Mouse (Mus musculus) gonadal fat pad, adult 2 months (tissue): ENCODE measurements around the gene Slx4ip. TPM values are rescaled to one million over a fixed set of nuclear protein-coding genes. Genes with fewer than 3 reads are reported as not detected.
A peak's percentile ranks its signal among the peaks of the same experiment; 100 is the strongest.
"Not testable (repeated sequence)": the region's sequence is repeated elsewhere in the genome, so short reads cannot be mapped to it uniquely, and the experiment has no call there.

ENCODE experiments used
- DNase-seq: peaks from one replicate; pipeline ENCODE4 v3.0.0-alpha.2; 2012; ENCODE audit warnings: low read depth
- polyA plus RNA-seq: library from polyadenylated mRNA; depleted of rRNA; stranded (reverse); fragments of >200 nt; gene quantifications from 2 replicates; pipeline ENCODE4 v1.2.3, GENCODE M21; 2012; rRNA removed

Gene Slx4ip
- polyA plus RNA-seq, result 1.6 and 1.7 TPM in 2 replicates

DNA sequence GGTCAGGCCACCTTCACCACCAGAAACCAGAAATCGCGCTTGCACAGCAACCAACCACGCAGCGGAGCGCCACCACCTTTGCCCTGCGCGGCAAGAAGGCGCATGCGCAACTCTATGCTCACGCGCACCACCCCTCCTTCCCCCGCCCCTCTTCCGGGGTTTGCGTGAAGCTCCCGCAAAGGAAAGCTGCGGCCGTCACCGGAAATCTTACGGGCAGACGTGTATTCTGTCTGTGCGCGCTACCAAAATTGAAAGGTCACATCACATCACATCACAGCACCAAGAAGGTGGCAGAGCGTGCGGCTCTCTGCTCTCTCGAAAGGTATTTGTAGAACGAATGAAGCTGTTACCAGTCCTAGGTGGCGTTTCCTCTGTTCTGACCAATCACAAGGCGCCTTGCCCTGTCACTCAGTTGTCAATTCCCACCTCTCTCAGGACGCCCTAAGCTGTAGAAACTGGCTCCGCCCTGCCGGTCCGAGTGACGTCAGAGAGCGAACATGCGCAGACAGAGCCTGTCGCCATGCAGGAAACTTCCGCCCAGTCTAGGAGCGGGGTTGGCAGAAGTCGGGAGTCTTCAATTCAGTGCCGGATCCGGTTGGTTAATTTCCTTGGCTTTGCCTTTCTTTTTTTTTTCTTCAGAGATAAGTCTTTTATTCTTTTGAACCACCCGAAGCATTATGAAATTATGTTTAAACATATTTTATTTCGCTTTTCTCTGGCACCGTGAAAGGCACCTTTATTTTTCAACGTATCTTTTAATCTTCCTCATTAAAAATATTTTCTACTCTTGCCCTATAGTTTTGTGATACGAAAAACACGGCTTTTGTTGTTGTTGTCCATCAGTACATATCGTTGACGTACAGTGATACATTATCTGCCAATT is at the start of gene Slx4ip, which contains the start of the genes AL731706.1 and Mkks:
Slx4ip (plus strand) TSS at position 151 of the 883 bp plus-strand sequence.
AL731706.1 (minus strand) TSS at position 322 of the 883 bp plus-strand sequence.
Mkks (minus strand) TSS at position 322 of the 883 bp plus-strand sequence.
- DNase-seq, result peak; percentile 96

DNA sequence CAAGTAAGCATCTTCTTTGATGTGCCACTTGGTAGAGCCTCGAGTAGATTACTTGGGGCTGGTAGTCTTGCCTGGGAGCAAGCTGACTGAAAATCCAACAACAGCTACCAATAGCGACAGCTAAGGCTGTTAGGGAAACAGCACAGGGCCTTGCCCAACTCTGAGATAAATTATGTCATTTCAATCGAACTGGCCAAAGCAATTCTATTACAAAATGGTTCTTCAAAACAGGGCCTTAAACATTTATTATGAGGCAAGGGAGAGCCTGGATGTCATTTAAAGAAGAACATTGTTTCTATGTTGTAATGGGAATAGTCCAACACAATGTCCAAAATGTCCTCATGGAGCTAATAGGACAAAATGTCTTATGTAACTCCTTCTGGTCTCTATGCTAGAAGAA is 40.7 kb upstream of the Slx4ip start:
- DNase-seq, result no peak

DNA sequence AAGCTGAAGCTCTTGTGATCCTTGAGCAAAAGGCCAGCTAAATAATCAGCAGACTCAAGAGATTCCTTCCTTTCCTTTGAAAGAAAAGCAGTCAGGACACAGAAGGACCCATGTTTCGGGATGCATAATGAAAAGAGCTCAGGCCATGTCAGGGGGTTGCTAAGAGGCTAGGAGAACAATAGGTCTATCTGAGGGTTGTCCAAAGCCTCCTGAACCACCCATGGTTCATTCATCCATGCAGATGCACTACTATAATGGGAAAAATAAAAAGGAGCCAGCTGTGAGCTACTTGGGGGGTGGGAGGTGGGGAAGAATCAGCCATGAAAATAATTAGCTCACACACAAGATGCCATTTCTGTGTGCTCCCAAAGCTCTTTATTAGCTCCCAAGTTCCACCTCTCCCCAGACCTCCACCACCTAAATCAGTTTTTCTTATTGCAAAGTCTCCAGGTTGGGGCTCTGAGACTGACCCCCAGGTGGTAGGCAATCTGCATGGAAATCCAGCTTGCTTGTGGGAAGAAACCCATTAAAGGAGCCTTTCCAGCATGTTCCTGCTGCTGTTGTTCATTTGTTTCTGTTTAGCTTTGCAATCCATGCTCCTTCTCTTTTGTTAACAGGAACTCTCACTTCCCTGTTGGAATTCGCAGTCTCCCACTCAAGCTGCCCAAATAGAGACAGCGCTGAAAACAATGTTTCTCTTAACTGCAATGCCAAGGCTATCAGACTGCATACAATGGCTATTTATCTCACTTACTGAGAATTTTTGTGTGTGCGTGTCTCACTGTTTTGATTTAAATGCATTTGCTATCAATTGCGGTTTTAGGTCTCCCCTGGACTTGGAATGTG is 36.3 kb upstream of the Slx4ip start:
- DNase-seq, result no peak

DNA sequence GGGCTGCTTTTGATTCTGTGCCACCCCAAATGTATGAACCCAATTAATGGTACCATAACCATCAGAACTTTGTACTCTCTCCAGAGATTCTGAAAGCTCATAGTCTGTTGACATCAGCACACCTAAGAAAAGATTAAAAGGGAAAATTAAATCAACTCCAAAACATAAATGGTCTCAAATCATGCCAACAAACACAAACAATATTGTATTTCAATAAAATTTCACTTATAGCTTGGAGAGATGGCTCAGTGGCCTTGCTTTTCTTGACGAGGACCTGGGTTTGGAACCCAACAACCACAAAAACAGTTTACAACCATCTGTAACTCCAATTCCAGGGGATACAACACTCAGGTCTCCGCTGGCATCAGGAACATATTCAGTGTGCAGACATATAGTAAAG is 5.4 kb upstream of the Slx4ip start, which contains the start of gene AL731706.2:
AL731706.2 (minus strand) TSS at position 101 of the 400 bp plus-strand sequence.
- no peak for DNase-seq

DNA sequence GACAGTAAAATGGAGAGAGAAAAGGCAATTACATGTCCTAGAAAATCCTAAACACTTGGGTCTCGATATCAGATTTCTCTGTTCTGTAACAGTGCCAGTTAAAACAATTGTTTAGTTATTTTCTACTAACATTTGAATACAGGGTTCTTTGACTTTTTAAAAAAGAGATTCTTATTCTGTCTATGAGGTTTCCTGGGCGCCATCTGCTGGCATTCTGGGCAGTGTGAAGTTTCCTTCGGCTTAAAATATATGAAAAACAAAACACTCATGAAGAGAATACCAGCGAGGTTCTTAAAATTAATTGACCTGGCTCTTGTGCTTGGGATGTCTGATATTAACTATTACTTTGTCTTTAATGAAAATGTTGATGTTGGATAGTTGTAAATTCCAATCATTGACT is 4.2 kb upstream of the Slx4ip start:
- DNase-seq, result no peak

DNA sequence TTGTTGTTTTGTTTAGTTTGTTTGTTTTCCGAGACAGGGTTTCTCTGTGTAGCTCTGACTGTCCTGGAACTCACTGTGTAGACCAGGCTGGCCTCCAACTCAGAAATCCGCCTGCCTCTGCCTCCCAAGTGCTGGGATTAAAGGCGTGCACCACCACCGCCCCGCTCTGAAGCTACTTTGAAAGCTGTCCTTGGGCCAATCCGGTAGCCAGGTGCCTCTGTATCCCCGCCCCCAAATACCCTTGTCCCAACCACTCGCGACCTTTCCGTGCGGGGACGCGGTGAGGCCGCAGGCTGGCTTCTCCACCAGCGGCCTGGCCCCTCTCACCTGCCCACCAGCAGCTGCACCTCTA is 326 bp upstream of the Slx4ip start:
- DNase-seq, result not testable (repeated sequence)

DNA sequence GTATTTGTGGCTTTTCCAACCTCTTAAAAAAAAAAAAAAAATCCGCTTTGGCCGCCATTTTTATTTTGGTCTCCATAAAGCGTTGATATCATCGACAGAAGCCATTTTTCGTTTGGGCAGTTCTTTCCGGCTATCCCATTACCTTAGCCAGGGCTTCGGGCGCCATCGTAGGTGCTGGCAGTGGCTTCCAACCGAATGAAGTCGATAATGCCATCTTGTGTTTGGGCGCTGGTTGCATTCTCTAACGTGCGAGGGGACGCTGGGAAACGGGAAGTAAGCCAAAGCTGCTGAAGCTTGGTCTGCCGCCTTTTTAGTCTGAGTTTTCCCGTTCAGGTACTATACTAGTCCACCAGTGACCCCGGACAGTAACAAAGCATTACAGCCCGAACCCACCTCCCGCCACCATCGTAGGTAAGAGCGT is 943 bp downstream of the Slx4ip start:
- peak; percentile 85 for DNase-seq

DNA sequence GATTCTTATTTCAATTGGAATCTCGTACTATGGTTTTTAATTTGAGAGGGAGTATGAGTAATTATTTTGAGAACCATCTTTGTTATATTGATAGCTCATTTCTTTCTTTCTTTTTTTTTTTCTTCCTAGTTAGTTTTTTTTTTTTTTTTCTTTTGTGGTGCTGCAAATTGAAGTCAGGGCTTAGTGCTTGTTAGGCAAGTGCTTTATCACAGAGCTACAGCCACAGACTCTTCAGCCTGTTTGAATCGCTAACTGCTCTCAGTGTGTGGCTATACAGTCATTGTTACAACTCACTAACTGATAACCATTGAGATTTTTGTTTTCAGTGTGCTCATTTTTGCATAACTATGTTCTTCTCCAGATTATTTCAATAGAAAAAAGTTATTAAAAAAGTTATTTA is 3.5 kb downstream of the Slx4ip start:
- DNase-seq, result no peak

DNA sequence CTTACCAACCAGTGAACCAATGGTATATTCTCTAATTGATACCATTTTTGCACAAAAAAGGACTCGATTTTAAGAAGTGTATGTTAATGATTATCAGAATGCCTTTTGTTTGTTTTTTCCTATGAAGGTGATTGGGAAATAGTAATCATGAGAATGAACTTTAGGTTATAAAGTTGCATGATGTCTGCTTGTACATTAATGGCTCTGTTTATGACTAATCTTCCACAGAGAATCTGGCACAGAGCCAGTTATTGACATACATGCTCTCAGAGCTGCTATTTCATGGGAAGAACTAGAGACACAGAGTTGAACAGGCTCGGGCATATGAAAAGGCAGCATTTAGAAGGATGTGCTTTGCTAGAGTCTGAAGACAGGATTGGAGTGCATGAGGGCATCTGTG is 5.1 kb downstream of the Slx4ip start:
- DNase-seq, result no peak

DNA sequence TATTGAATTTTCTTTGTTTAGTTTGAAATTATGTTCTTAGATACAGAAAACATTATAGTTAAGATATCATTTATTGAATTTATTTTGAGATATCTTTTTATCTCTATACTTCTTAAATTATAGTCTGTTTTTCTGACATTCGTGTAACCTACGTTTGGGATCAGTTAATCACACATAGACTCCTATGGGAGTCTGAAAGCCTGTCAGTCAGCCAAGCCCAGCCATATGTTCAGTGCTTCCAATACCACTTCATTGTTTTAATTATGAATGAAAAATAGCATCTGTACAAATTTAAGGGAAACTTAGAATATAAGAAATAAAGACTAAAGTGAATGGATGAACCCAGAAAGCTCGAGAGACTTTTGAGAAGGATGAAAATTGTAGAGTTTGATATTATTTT is 17.6 kb downstream of the Slx4ip start:
- DNase-seq, result no peak

DNA sequence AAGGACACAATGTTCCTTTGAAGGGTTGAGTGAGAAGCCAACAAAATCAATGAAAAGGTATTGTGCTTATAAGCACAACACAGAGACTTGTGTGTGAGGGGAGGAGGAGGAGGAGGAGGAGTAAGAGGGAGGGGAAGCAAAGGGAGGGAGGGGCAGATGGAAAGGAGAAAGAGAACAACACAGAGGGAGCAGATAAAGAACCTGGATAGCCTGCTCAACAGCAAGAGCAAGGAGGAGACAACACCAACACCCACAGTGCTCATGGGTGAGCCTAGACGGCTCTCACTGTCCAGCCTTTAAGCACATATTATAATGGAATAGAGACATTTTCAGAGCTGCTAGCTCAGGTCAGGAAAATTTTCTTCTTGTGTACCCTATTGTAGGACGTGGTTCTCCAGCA is 18.3 kb downstream of the Slx4ip start:
- no peak for DNase-seq

DNA sequence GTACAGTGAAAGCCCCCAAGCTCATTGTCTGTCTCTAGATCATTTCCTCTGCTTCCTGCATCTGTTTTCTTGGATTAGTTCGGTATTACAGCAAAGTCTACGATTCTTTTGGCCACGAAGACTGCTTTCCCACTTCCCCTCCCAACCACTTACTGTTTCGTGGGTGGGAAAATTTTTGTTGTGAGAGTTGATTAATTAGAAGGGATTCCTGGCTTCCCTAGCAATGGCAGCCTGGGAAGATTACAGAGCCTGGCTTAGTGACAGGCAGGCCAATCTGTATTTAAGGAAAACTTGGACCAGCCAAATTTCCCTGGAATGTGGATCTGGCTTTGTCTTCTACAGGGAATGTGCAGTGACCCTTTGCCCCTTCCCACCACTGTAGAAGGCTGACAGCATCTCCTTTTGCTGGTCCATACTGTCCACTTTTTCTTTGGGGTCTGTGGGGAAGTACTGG is 21.0 kb downstream of the Slx4ip start:
- no peak for DNase-seq

DNA sequence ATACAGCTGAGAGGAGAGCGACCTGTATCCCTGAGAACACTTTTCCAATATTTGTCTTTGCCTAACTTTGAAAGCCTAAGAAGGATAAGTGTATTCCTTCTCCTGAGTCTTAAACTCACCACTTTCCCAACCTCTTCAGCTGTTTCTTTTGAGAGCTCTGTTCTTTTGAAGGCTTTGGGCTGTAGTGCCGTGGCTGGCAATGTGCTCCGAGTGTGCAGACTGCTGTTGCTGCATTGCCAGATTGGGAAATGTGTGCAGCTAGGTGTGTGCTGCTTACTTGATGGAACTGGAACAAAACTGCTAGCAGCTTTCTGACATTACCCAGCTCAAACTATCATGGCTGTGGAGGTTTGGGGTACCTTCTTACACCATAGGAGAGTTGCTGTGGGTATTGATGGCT is 22.0 kb downstream of the Slx4ip start:
- no peak for DNase-seq

DNA sequence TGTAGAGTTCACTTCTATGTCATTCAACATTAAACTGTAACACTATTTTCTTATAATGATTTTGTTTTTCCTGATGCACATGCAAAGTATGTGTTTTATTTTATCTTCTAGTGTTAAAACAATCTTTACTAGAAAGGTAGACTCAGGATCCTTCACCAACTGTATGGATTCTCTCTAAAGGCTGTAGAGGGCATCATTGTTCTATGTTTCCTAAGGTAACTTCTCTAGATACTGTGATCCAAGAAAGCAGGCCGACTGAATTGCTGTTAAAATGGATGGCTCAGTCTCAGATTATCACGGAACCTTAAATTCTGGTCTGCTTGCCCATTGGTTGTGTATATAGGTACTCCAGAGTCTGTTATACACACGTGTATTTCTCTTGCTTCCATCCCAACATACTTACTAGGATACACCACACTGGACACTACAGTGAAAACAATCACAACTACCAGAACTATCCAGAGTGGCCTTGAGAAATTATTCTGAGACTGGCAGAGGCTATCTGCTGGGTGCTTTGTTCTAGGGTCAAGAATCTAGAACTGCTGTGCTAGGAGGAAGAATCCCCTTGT is 23.4 kb downstream of the Slx4ip start:
- no peak for DNase-seq

DNA sequence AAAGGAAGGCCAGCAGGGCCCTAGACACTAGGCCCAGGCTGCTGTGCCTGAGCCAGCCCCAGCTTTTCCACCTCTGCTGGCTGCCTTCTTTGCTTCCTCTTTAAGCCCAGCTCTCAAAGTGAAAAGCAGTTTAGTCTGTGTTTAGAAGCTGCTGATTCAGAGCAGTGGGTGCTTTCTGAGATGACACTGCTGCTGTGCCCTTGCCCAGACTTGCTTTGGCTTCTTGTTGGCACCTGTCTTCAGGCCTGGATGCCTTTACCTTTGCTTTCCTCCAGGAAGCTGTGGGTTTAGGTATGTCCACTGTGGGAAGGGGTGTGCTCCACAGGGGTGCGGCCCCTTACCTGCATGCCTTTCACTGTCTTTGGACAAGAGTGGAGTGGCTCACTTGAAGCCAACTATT is 28.4 kb downstream of the Slx4ip start:
- DNase-seq, result no peak

DNA sequence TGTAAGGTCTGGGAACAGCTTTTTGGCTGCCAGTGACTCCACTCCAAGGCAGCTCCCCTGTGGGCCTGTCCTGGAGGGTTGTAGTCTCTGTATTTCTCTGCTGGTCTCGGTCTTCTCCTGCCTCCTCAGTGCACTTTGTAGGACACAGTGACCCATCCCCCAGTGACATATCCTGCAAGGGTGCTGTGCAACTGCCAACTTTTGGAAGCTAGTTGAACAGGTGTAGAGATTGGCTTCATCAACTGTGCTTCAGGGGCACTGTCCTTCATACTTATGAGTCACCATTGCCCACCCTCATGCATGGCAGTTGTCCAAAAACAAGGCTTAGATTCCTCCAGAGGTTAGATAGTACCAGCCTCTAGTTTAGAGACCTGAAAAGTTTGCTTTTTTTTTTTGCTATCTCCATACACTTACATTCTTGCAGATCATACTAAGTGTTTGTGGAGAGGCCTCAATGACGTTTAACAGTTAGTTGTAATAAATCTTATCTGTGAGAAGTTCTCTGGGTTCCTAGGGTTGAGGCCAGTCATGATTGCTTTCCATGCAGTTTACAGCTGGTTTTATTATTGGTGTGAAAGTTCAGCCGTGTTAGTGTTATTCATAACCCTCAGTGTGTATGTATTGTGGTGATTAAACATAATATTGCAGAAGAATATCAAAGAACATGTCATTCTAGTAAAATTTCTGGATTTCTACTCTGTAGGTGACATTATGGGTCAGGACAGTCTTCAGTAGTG is 29.4 kb downstream of the Slx4ip start:
- no peak for DNase-seq

DNA sequence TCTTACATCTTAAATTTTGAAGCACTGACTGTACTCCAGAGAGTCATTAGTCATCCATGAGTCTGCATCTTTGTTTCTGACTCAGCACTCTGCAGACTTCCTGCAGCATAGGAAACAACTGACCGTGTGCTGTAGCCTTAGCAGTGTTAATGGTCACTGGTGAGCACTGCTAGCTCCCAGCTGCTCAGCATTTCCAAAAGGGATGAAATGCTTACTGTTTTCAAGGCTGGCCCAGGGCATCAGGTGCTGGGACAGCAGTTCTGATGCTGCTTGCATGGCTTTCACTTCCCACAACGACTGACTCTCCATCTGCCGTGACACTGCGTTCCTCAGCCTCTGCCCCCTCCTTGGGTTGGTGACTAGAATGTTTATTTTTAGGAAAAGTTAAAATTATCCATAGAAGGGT is 30.0 kb downstream of the Slx4ip start:
- no peak for DNase-seq

DNA sequence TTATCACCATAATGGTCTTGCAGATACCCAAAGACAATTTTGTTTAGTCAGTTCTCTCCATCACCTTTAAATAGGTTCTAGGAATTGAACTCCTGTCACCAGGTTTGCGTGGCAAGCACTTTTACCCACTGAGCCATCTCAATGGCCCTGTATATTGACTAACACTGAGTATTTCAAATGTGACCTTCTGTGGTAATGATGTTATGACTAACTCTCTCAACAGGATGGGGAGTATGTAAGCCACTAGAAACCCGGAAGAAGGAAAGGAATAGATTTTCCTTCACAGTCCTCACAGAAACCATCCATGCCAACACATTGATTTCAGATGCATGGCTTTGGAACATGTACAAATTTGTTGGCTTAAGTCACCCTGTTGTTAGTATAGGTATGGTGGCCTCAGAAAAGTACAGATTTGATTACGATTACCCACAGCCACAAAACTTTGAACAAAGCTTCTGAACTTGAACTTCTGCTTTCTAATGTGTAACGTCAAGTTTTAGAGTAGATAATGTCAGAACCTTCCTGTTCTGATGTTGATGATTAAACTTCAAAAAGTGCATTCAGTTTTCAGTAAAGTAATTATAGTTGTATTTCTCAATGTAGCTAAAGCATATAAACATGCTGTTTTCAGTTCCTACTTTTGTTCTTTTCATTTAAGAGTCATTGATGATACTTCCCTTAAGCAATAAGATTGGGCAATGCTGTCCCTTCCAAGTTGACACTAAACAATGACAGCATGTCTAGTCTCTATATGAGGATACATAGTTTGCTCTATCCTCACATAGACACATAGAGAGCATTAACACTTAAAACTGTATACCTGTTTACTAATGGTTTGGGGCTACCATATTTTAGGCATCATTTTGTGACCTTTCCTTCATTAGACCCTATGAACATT is 45.6 kb downstream of the Slx4ip start:
- no peak for DNase-seq

DNA sequence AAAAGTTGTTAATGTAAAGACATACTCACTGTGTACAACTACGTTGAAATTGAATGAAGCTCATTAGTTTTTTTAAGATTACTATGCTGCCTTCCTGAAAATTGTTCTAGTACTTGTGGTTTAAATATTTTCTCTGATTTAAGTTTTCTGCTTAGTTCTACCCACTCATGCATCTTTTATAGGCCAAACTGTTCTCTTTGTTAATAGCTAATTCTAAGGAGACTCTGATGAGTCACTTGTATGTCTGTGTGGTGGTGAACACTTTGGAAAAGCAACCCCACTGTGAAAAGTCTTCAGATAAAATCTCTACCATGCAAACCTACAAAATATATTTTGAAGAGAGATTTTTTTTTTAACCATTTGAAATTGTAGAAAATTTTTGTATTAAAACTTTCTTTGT is 47.2 kb downstream of the Slx4ip start:
- DNase-seq, result no peak

DNA sequence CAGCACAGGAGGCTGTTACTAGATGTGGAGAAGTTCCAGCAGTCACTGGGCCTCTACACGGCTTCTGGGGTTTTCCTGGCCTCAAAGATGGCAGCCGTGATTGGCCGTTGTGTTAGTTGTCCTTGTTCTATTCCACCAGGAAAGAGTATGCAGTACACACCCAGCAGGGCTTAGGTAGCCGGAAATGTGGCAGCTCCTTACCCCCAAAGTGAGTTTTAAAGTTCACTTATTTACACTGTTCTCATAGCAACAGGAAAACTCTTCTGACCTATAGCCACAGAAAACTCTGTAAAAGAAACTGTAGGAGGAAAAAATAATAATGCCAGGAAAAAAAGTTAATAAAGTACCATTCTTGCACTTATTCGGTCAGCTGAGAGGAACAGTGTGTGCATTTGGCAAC is 55.3 kb downstream of the Slx4ip start:
- DNase-seq, result no peak
